Mouse (Mus musculus): ENCODE measurements around the gene Cntrl. TPM values are rescaled to one million over a fixed set of nuclear protein-coding genes. Genes with fewer than 3 reads are reported as not detected.

Cntrl gene
- polyA plus RNA-seq, 1 experiment from 2014 or later, result 22.7 TPM

DNA sequence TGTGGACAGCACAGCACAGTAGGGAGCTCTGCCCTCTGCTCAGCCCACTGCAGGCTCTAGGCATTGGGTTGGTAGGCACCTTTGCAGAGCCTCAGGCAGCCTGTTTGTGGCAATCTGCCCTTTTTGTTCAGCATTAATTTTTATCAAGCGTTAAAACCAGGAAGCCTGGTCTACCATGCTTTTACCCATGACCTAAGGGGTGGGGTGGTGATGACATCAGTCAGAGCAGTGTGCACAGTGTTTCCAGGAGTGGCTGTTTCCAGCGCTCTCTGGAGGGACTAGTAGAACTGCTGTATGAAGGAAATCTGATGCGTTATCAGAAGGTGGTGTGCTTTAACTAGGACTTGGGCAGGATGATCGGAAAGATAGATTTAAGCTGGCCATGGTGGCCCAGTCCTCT, 63.0 kb downstream of the Cntrl start:
- Histone ChIP-seq H3K9ac (ENCODE audit: low read depth, low read length) (no peak overlapping the region), H3K36me3 (ENCODE audit: control insufficient read depth, insufficient read depth, low read length) (peaks cover 41% of the 10 kb centered on the region), H3K9me3 (ENCODE audit: control insufficient read depth, low read length) (no peaks in the 10 kb centered on the region), H3K4me3 (ENCODE audit: low read depth, low read length) (no peak overlapping the region), H3K27ac (ENCODE audit: low read depth, low read length) (no peak overlapping the region), H3K4me1 (replicated peaks; ENCODE audit: control insufficient read depth, insufficient read depth, low read length) (0 out of 2 replicates have a peak, but pooled peaks cover 4% of the 10 kb centered on the region), H3K27me3 (replicated peaks; ENCODE audit: control insufficient read depth, insufficient read depth, low read length) (no peaks in the 10 kb centered on the region), H3K4me2 (no peak overlapping the region)
- no peak for DNase-seq (ENCODE audit: low spot score)
- 87% methylated on average over 4 of the region's 4 CpGs for WGBS
- ATAC-seq (replicated peaks; ENCODE audit: low FRiP score), result no peak

DNA sequence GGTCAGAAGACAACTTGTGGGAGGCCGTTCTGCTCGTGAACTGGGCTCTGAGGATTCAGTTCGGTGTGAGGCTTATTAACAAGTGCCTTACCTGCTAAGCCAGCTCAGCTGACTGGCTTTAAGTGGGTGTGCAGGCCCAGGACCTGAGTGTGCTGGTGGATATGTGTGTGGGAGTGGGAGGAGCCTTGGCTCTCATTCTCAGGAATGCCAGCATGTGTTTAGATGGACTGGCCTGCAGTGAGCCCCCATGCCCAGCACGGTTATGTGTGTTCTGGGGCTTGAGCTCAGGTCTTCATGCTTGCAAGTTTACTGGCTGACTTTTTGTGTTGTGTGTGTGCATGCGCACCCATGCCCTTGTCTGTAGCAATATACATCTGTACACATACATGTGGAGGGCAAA, 64.4 kb downstream of the Cntrl start:
- ATAC-seq (replicated peaks; ENCODE audit: low FRiP score), result no peak
- Histone ChIP-seq H3K9me3 (ENCODE audit: control insufficient read depth, low read length) (no peaks in the 10 kb centered on the region), H3K4me2 (no peak overlapping the region), H3K36me3 (ENCODE audit: control insufficient read depth, insufficient read depth, low read length) (peaks cover 40% of the 10 kb centered on the region), H3K27ac (ENCODE audit: low read depth, low read length) (no peak overlapping the region), H3K9ac (ENCODE audit: low read depth, low read length) (no peak overlapping the region), H3K4me1 (replicated peaks; ENCODE audit: control insufficient read depth, insufficient read depth, low read length) (0 out of 2 replicates have a peak, but pooled peaks cover 4% of the 10 kb centered on the region), H3K4me3 (ENCODE audit: low read depth, low read length) (no peak overlapping the region), H3K27me3 (replicated peaks; ENCODE audit: control insufficient read depth, insufficient read depth, low read length) (no peaks in the 10 kb centered on the region)
- WGBS, result 86% methylated on average over 5 of the region's 5 CpGs
- no peak for DNase-seq (ENCODE audit: low spot score)

DNA sequence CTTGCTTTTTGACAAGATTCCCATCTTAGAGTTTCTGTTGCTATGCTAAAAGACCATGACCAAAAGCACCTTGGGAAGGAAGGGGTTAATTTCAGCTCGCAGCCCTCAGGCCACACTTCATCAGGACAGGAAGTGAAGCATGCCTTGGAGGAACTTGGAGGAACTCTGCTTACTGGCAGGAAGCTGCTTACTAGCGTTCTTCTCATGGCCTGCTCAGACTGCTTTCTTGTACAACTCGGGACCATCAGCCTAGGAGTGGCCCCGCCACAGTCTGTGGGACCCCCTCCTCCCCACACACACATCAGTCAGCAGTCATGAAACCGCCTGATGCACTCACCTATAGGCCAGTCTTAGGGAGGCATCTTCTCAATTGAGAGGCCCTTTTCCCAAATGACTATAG, 64.8 kb downstream of the Cntrl start:
- 42% methylated on average over 5 of the region's 5 CpGs for WGBS
- DNase-seq (ENCODE audit: low spot score) (no peak), ATAC-seq (replicated peaks; ENCODE audit: low FRiP score) (no peak)
- 0 out of 2 replicates have a peak, but pooled peaks cover 4% of the 10 kb centered on the region for H3K4me1 ChIP-seq (replicated peaks; ENCODE audit: control insufficient read depth, insufficient read depth, low read length)
- H3K27ac ChIP-seq (ENCODE audit: low read depth, low read length), result no peak overlapping the region
- peaks cover 40% of the 10 kb centered on the region for H3K36me3 ChIP-seq (ENCODE audit: control insufficient read depth, insufficient read depth, low read length)
- H3K9ac ChIP-seq (ENCODE audit: low read depth, low read length), result no peak overlapping the region
- H3K4me3 ChIP-seq (ENCODE audit: low read depth, low read length), result no peak overlapping the region
- H3K27me3 ChIP-seq (replicated peaks; ENCODE audit: control insufficient read depth, insufficient read depth, low read length), result no peaks in the 10 kb centered on the region
- no peak overlapping the region for H3K4me2 ChIP-seq
- no peaks in the 10 kb centered on the region for H3K9me3 ChIP-seq (ENCODE audit: control insufficient read depth, low read length)

DNA sequence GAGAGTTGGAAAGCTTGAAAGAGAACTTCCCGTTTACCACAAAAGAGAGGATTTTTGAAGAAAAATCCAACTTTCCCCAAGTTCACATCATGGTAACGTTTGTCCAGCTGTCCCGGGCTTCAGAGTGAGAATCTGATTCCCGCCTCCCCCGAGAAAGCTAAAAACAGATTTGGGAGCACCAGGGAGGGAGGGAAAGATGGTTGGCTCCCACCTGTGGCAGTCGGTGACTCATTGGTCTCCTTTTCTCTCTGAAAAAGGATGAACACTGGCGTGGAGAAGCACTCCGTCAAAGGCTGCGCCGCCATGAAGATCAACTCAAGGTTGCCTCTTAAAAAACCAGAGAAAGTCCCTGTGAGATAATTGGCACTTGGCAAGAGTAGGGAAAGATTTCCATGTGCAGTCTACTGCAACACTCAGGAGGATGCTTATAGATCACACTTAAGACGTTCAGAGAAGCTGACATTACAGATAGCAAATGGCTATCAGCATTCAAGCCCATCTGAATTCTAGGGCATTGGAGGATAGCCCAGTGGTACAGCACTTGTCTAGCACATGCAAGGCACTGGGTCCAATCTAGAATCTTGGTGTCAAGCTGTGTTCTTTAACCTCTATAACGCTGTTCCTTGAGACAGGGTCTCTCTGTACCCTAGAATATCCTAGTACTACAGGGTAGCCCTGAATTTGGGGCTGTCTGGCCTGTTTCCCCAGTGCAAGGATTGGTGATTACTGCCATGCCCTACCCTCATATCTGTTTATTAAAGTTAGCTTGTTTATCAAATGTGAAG, 66.2 kb downstream of the Cntrl start:
- WGBS, result 86% methylated on average over 12 of the region's 12 CpGs
- no peak overlapping the region for H3K27ac ChIP-seq (ENCODE audit: low read depth, low read length)
- H3K4me2 ChIP-seq, result no peak overlapping the region
- H3K36me3 ChIP-seq (ENCODE audit: control insufficient read depth, insufficient read depth, low read length), result peaks cover 32% of the 10 kb centered on the region
- 0 out of 2 replicates have a peak, but pooled peaks cover 4% of the 10 kb centered on the region for H3K4me1 ChIP-seq (replicated peaks; ENCODE audit: control insufficient read depth, insufficient read depth, low read length)
- H3K9ac ChIP-seq (ENCODE audit: low read depth, low read length), result no peak overlapping the region
- H3K9me3 ChIP-seq (ENCODE audit: control insufficient read depth, low read length), result no peaks in the 10 kb centered on the region
- no peak for ATAC-seq (replicated peaks; ENCODE audit: low FRiP score)
- H3K4me3 ChIP-seq (ENCODE audit: low read depth, low read length), result no peak overlapping the region
- no peaks in the 10 kb centered on the region for H3K27me3 ChIP-seq (replicated peaks; ENCODE audit: control insufficient read depth, insufficient read depth, low read length)
- DNase-seq (ENCODE audit: low spot score), result no peak

DNA sequence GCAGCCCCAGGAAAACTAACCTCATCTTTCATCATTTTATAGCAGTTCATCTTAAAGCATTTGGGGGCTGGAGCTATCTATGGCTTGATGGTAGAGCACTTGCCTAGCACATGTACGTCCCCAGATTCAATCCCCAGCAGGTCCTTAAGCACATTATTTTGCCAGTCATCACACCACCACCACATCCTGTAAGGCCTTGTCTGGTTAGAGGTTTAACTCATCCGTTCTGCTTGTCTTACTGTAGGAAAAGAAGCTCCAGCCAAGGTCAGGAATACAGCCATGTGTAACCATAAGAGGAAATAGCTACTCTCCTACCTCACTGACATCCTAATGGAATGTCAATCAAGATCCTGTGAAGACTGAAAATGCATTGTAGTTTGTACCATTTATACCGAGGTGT, 68.9 kb downstream of the Cntrl start:
- H3K4me1 ChIP-seq (replicated peaks; ENCODE audit: control insufficient read depth, insufficient read depth, low read length), result 0 out of 2 replicates have a peak, but pooled peaks cover 4% of the 10 kb centered on the region
- H3K9ac ChIP-seq (ENCODE audit: low read depth, low read length), result no peak overlapping the region
- H3K27me3 ChIP-seq (replicated peaks; ENCODE audit: control insufficient read depth, insufficient read depth, low read length), result no peaks in the 10 kb centered on the region
- DNase-seq (ENCODE audit: low spot score) (no peak), ATAC-seq (replicated peaks; ENCODE audit: low FRiP score) (no peak)
- 74% methylated on average over 3 of the region's 3 CpGs for whole genome bisulfite sequencing
- H3K27ac ChIP-seq (ENCODE audit: low read depth, low read length), result no peak overlapping the region
- H3K4me2 ChIP-seq, result no peak overlapping the region
- no peak overlapping the region for H3K4me3 ChIP-seq (ENCODE audit: low read depth, low read length)
- H3K36me3 ChIP-seq (ENCODE audit: control insufficient read depth, insufficient read depth, low read length), result peaks cover 25% of the 10 kb centered on the region
- no peaks in the 10 kb centered on the region for H3K9me3 ChIP-seq (ENCODE audit: control insufficient read depth, low read length)

DNA sequence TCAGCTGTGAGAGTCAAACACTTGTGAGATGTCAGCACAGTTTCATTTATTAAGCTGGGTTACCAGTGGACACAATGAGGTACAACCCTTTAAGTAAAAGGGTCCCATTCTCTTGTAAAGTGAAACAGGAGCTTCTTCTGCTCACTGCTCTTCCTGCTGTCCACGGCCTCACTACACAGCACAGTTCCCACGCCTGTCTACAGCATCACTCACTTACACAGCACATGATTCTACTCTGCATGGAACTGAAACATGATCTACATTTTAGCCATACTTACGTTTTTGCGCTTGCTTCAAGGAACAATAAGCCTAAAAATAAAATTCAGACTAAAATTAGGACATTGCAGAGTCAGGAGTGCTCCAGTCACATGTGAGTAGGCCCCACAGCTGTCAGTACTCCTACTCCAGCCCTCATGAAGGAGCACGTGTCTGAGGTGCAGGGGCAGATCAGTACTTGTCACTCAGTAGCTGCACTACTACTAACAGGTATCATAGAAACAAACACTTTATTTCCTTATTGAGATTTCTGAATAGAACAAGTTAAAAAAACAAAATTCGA, 73.9 kb downstream of the Cntrl start:
- Histone ChIP-seq H3K27ac (ENCODE audit: low read depth, low read length) (no peak overlapping the region), H3K9me3 (ENCODE audit: control insufficient read depth, low read length) (no peaks in the 10 kb centered on the region), H3K27me3 (replicated peaks; ENCODE audit: control insufficient read depth, insufficient read depth, low read length) (no peaks in the 10 kb centered on the region), H3K4me2 (no peak overlapping the region), H3K4me3 (ENCODE audit: low read depth, low read length) (no peak overlapping the region), H3K36me3 (ENCODE audit: control insufficient read depth, insufficient read depth, low read length) (peaks cover 16% of the 10 kb centered on the region), H3K9ac (ENCODE audit: low read depth, low read length) (no peak overlapping the region), H3K4me1 (replicated peaks; ENCODE audit: control insufficient read depth, insufficient read depth, low read length) (no peaks in the 10 kb centered on the region)
- no peak for ATAC-seq (replicated peaks; ENCODE audit: low FRiP score)
- WGBS, result 83% methylated on average over 6 of the region's 6 CpGs
- no peak for DNase-seq (ENCODE audit: low spot score)

DNA sequence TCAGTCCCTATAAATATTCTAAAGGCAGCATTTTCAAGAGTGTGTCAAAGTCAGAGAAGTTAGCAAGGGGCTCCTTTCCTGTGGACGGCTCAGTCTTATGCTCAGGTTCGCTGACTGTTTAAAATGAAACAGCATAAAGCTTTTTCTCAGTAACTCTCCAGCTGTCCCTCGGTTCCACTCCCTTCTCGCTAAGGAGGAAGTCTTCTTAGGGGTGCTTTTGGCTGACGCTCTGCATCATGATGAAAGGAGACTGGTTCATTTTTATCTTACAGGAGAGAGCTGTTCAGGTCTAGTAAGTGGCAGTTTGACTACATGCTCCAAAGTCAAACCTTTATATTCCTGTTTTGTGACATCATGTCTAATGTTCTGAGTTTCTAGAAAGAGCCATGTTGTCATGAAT, 79.6 kb downstream of the Cntrl start:
- ATAC-seq (replicated peaks; ENCODE audit: low FRiP score), result no peak
- Histone ChIP-seq H3K9ac (ENCODE audit: low read depth, low read length) (no peak overlapping the region), H3K4me2 (no peak overlapping the region), H3K9me3 (ENCODE audit: control insufficient read depth, low read length) (no peaks in the 10 kb centered on the region), H3K36me3 (ENCODE audit: control insufficient read depth, insufficient read depth, low read length) (peaks cover 8% of the 10 kb centered on the region; the same call in 1 of the 2 replicates), H3K27me3 (replicated peaks; ENCODE audit: control insufficient read depth, insufficient read depth, low read length) (no peaks in the 10 kb centered on the region), H3K4me3 (ENCODE audit: low read depth, low read length) (no peak overlapping the region), H3K27ac (ENCODE audit: low read depth, low read length) (no peak overlapping the region), H3K4me1 (replicated peaks; ENCODE audit: control insufficient read depth, insufficient read depth, low read length) (no peaks in the 10 kb centered on the region)
- 81% methylated on average over 5 of the region's 5 CpGs for WGBS
- DNase-seq (ENCODE audit: low spot score), result no peak

DNA sequence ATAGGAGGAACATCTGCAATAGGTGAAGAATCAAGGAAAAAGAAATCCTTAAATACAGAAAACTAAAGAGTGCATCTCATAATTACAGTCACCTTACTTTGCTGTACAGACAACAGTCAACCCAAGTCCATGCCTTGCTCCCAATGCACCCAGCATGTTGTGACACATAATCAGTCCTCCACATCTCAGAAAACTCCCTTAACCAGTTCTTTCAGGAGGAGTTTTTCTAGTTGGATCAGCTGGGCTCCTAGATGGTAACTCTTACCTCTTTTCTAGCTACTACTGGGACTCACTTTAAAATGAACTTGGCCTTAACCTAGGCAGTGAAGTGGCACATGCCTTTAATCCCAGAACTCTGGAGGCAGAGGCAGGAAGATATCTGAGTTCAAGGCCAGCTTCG, 84.7 kb downstream of the Cntrl start:
- no peak overlapping the region for H3K27ac ChIP-seq (ENCODE audit: low read depth, low read length)
- ATAC-seq (replicated peaks; ENCODE audit: low FRiP score) (no peak), DNase-seq (ENCODE audit: low spot score) (no peak)
- no peak overlapping the region for H3K4me2 ChIP-seq
- H3K36me3 ChIP-seq (ENCODE audit: control insufficient read depth, insufficient read depth, low read length), result peaks cover 8% of the 10 kb centered on the region; the same call in 1 of the 2 replicates
- peaks cover 13% of the 10 kb centered on the region for H3K4me1 ChIP-seq (replicated peaks; ENCODE audit: control insufficient read depth, insufficient read depth, low read length)
- H3K9me3 ChIP-seq (ENCODE audit: control insufficient read depth, low read length), result no peaks in the 10 kb centered on the region
- H3K9ac ChIP-seq (ENCODE audit: low read depth, low read length), result no peak overlapping the region
- 74% methylated on average over 1 of the region's 1 CpGs for WGBS
- H3K4me3 ChIP-seq (ENCODE audit: low read depth, low read length), result no peak overlapping the region
- no peaks in the 10 kb centered on the region for H3K27me3 ChIP-seq (replicated peaks; ENCODE audit: control insufficient read depth, insufficient read depth, low read length)
